Mouse (Mus musculus) MEL (cell line): ENCODE results near the gene Aff3. TPM values are rescaled to one million over a fixed set of nuclear protein-coding genes. Genes with fewer than 3 reads are reported as not detected.
A peak's percentile ranks its signal among the peaks of the same experiment; 100 is the strongest.

Experiments
- DNase-seq: peaks from one replicate; pipeline ENCODE4 v3.0.0; 2011; ENCODE audit warnings: low read depth, low spot score
- H3K27ac ChIP-seq: 2 replicates; pipeline ENCODE4 v1.5.1; 2012; ENCODE audit warnings: low read depth, mild to moderate bottlenecking, control low read depth, low read length, moderate library complexity; ENCODE audit not compliant: control insufficient read depth
- H3K27me3 ChIP-seq, 2 experiments: fragments of 150-350 bp in 1 of 2; sonication (generic) in 1 of 2; 2 replicates each; pipeline ENCODE4 v1.6.1; 2012; ENCODE audit warnings: low read length in 2 of 2, mild to moderate bottlenecking in 2 of 2, improper control_type of control experiment in 1 of 2, moderate library complexity in 1 of 2; ENCODE audit not compliant: insufficient read depth in 2 of 2, control insufficient read depth in 1 of 2
- H3K36me3 ChIP-seq, 2 experiments: 2 replicates each; pipeline ENCODE4 v1.6.1; 2012 to 2014; ENCODE audit warnings: low read length in 2 of 2, improper control_type of control experiment in 1 of 2, inconsistent platforms in 1 of 2, mild to moderate bottlenecking in 1 of 2; ENCODE audit not compliant: insufficient read depth in 2 of 2, control insufficient read depth in 1 of 2
- H3K4me1 ChIP-seq, 2 experiments: fragments of 150-350 bp in 1 of 2; sonication (generic) in 1 of 2; 2 replicates each; pipeline ENCODE4 v1.6.1; 2012; ENCODE audit warnings: low read length in 2 of 2, improper control_type of control experiment in 1 of 2, mild to moderate bottlenecking in 1 of 2; ENCODE audit not compliant: insufficient read depth in 2 of 2, control insufficient read depth in 1 of 2
- H3K4me3 ChIP-seq, 2 experiments: fragments of 150-350 bp in 1 of 2; sonication (generic) in 1 of 2; 2 replicates each; pipeline ENCODE4 v1.5.1; 2012; ENCODE audit warnings: low read depth in 2 of 2, low read length in 2 of 2, mild to moderate bottlenecking in 2 of 2, moderate library complexity in 2 of 2, control low read depth in 1 of 2, improper control_type of control experiment in 1 of 2; ENCODE audit not compliant: control insufficient read depth in 1 of 2, insufficient read depth in 1 of 2
- H3K79me2 ChIP-seq: 2 replicates; pipeline ENCODE4 v1.6.1; 2012; ENCODE audit warnings: mild to moderate bottlenecking, low read length, moderate library complexity; ENCODE audit not compliant: control insufficient read depth, poor library complexity, insufficient read depth
- H3K9ac ChIP-seq: 2 replicates; pipeline ENCODE4 v1.6.1; 2012; ENCODE audit warnings: low read depth, mild to moderate bottlenecking, control low read depth, low read length, moderate library complexity; ENCODE audit not compliant: control insufficient read depth, poor library complexity, severe bottlenecking
- H3K9me3 ChIP-seq: fragments of 150-350 bp; sonication (generic); replicated peaks from 2 replicates; pipeline ENCODE4 v1.6.1; 2012; ENCODE audit warnings: mild to moderate bottlenecking, low read length, improper control_type of control experiment, moderate library complexity; ENCODE audit not compliant: insufficient read depth
- CHD1 ChIP-seq: IDR thresholded peaks from 2 replicates; pipeline ENCODE4 v1.6.1; 2012; ENCODE audit warnings: low read depth, mild to moderate bottlenecking, inconsistent platforms, low read length, improper control_type of control experiment
- CTCF ChIP-seq, 3 experiments: IDR thresholded peaks in 2 of 3; conservative IDR thresholded peaks in 1 of 3; 2 replicates each; pipeline ENCODE4 v1.5.1; 2011 to 2012; ENCODE audit warnings: low read length in 3 of 3, low read depth in 2 of 3, mild to moderate bottlenecking in 2 of 3, improper control_type of control experiment in 1 of 3, inconsistent platforms in 1 of 3, mixed read lengths in 1 of 3, moderate library complexity in 1 of 3; ENCODE audit not compliant: control insufficient read depth in 1 of 3, insufficient read depth in 1 of 3, poor library complexity in 1 of 3, severe bottlenecking in 1 of 3
- E2F4 ChIP-seq: IDR thresholded peaks from 2 replicates; pipeline ENCODE4 v1.6.1; 2011; ENCODE audit warnings: low read depth, low read length, improper control_type of control experiment, borderline replicate concordance
- ELF1 ChIP-seq: IDR thresholded peaks from 2 replicates; pipeline ENCODE4 v1.6.1; 2014; ENCODE audit warnings: low read depth, mild to moderate bottlenecking, inconsistent platforms, low read length, improper control_type of control experiment, moderate library complexity
- GABPA ChIP-seq: IDR thresholded peaks from 2 replicates; pipeline ENCODE4 v1.6.1; 2012; ENCODE audit warnings: low read depth, mild to moderate bottlenecking, inconsistent platforms, low read length, improper control_type of control experiment, moderate library complexity
- HCFC1 ChIP-seq: IDR thresholded peaks from 2 replicates; pipeline ENCODE4 v1.6.1; 2012; ENCODE audit warnings: low read depth, mild to moderate bottlenecking, inconsistent platforms, low read length, improper control_type of control experiment, moderate library complexity
- KAT2A ChIP-seq: conservative IDR thresholded peaks from 2 replicates; pipeline ENCODE4 v1.6.1; 2012; ENCODE audit warnings: low read depth, low read length, improper control_type of control experiment, inconsistent platforms
- MAFK ChIP-seq: IDR thresholded peaks from 2 replicates; pipeline ENCODE4 v1.6.1; 2011; ENCODE audit warnings: low read depth, mild to moderate bottlenecking, low read length, improper control_type of control experiment, borderline replicate concordance
- MAX ChIP-seq: IDR thresholded peaks from 2 replicates; pipeline ENCODE4 v1.6.1; 2011; ENCODE audit warnings: low read length, improper control_type of control experiment
- MAZ ChIP-seq: IDR thresholded peaks from 2 replicates; pipeline ENCODE4 v1.6.1; 2012; ENCODE audit warnings: low read depth, mild to moderate bottlenecking, inconsistent platforms, low read length, improper control_type of control experiment
- MEF2A ChIP-seq: IDR thresholded peaks from 2 replicates; pipeline ENCODE4 v1.6.1; 2014; ENCODE audit warnings: low read depth, mild to moderate bottlenecking, inconsistent platforms, low read length, improper control_type of control experiment; ENCODE audit not compliant: poor library complexity, insufficient replicate concordance, severe bottlenecking; ENCODE audit errors: extremely low read depth
- MYB ChIP-seq: IDR thresholded peaks from 2 replicates; pipeline ENCODE4 v1.6.1; 2011; ENCODE audit warnings: mild to moderate bottlenecking, low read depth, low read length, improper control_type of control experiment
- MYC ChIP-seq: IDR thresholded peaks from 2 replicates; pipeline ENCODE4 v1.6.1; 2011; ENCODE audit warnings: low read depth, mild to moderate bottlenecking, low read length, improper control_type of control experiment, moderate library complexity
- NRF1 ChIP-seq: IDR thresholded peaks from 2 replicates; pipeline ENCODE4 v1.6.1; 2014; ENCODE audit warnings: low read depth, mild to moderate bottlenecking, inconsistent platforms, low read length, improper control_type of control experiment, moderate library complexity; ENCODE audit not compliant: poor library complexity, insufficient read depth, severe bottlenecking
- POLR2A ChIP-seq, 2 experiments: IDR thresholded peaks; 2 replicates each; pipeline ENCODE4 v1.6.1; 2011 to 2012; ENCODE audit warnings: low read length in 2 of 2, mild to moderate bottlenecking in 2 of 2, control low read depth in 1 of 2, improper control_type of control experiment in 1 of 2, low read depth in 1 of 2, moderate library complexity in 1 of 2; ENCODE audit not compliant: control insufficient read depth in 1 of 2, insufficient read depth in 1 of 2, poor library complexity in 1 of 2
- POLR2AphosphoS2 ChIP-seq: IDR thresholded peaks from 2 replicates; pipeline ENCODE4 v1.6.1; 2011; ENCODE audit warnings: low read length, improper control_type of control experiment
- RAD21 ChIP-seq: IDR thresholded peaks from 2 replicates; pipeline ENCODE4 v1.6.1; 2011; ENCODE audit warnings: mild to moderate bottlenecking, low read depth, low read length, improper control_type of control experiment
- SIN3A ChIP-seq: IDR thresholded peaks from 2 replicates; pipeline ENCODE4 v1.6.1; 2012; ENCODE audit warnings: low read length, improper control_type of control experiment, inconsistent platforms
- SMC3 ChIP-seq: IDR thresholded peaks from 2 replicates; pipeline ENCODE4 v1.6.1; 2011; ENCODE audit warnings: low read depth, low read length, improper control_type of control experiment
- TAL1 ChIP-seq: IDR thresholded peaks from 2 replicates; pipeline ENCODE4 v1.6.1; 2012; ENCODE audit warnings: mild to moderate bottlenecking, inconsistent platforms, low read length, moderate library complexity, mixed read lengths
- TBP ChIP-seq: IDR thresholded peaks from 2 replicates; pipeline ENCODE4 v1.8.0; 2011; ENCODE audit warnings: low read depth, low read length, improper control_type of control experiment
- TCF12 ChIP-seq: IDR thresholded peaks from 2 replicates; pipeline ENCODE4 v1.6.1; 2014; ENCODE audit warnings: low read depth, mild to moderate bottlenecking, inconsistent platforms, low read length, improper control_type of control experiment, moderate library complexity
- USF1 ChIP-seq: IDR thresholded peaks from 2 replicates; pipeline ENCODE4 v1.6.1; 2014; ENCODE audit warnings: low read depth, mild to moderate bottlenecking, inconsistent platforms, low read length, improper control_type of control experiment, moderate library complexity
- ZC3H11A ChIP-seq: IDR thresholded peaks from 2 replicates; pipeline ENCODE4 v1.6.1; 2012; ENCODE audit warnings: low read depth, mild to moderate bottlenecking, inconsistent platforms, low read length, improper control_type of control experiment
- ZNF384 ChIP-seq: IDR thresholded peaks from 2 replicates; pipeline ENCODE4 v1.6.1; 2012; ENCODE audit warnings: low read depth, mild to moderate bottlenecking, inconsistent platforms, low read length, improper control_type of control experiment
- polyA plus RNA-seq, 2 experiments: library from polyadenylated mRNA; stranded (reverse) in 1 of 2; unstranded in 1 of 2; fragments of >175 nt in 1 of 2; fragments of >200 nt in 1 of 2; gene quantifications; 2 replicates each; pipeline versions ENCODE4 v1.2.1 to v1.2.4; 2012; ENCODE audit warnings: low replicate concordance in 2 of 2, low read depth in 1 of 2; ENCODE audit not compliant: insufficient read length in 2 of 2, insufficient read depth in 1 of 2, missing spikeins in 1 of 2
- total RNA-seq: library from RNA; depleted of rRNA; stranded (reverse); fragments of 300-350 nt; gene quantifications from 2 replicates; pipeline ENCODE4 v1.2.3, GENCODE M21; 2012

Aff3 gene
- total and polyA plus RNA-seq, 3 experiments, result 18.5 to 41.1 (median 25.4) TPM

- Histone ChIP-seq H3K27ac (no peak overlapping the region), H3K9ac (no peak overlapping the region), H3K79me2 (no peaks in the 10 kb centered on the region), H3K4me1 (no peaks in the 10 kb centered on the region), H3K27me3 (no peaks in the 10 kb centered on the region), H3K36me3 (peaks cover 0 to 5% of the 10 kb centered on the region in 2 experiments; a peak in 2 of 4 replicates), H3K9me3 (no peaks in the 10 kb centered on the region), H3K4me3 (no peak overlapping the region)
- TF ChIP-seq CHD1 (no peak), ELF1 (no peak), ZC3H11A (peak; percentile 10; the same call in 1 of the 2 replicates), USF1 (no peak), SMC3 (peak; percentile 70), RAD21 (peak; percentile 35), POLR2A (IDR thresholded peaks at IDR 0.05; ENCODE audit: control insufficient read depth in 1 of 2, insufficient read depth in 1 of 2, low read depth in 1 of 2, low read length in 2 of 2, poor library complexity in 1 of 2) (no peak), MAX (no peak), MAZ (no peak), TBP (no peak), TAL1 (no peak), MEF2A (no peak), KAT2A (no peak), SIN3A (no peak), ZNF384 (no peak), CTCF (IDR thresholded peaks at IDR 0.05 in 2 of 3, conservative IDR thresholded peaks at IDR 0.05 in 1 of 3; ENCODE audit: control insufficient read depth in 1 of 3, insufficient read depth in 1 of 3, low read depth in 2 of 3, low read length in 3 of 3, poor library complexity in 1 of 3, severe bottlenecking in 1 of 3) (peak; percentile 75 to 93 (median 76)), MYB (no peak), NRF1 (no peak)
- DNase-seq, result peak; percentile 62
Measured at GRCm38 (mm10) chr1:38252766-38253079, 412.0 kb downstream of the Aff3 start.

- Histone ChIP-seq H3K4me1 (no peaks in the 10 kb centered on the region), H3K9ac (no peak overlapping the region), H3K27ac (no peak overlapping the region), H3K36me3 (peaks cover 0 to 5% of the 10 kb centered on the region in 2 experiments; a peak in 2 of 4 replicates), H3K27me3 (no peaks in the 10 kb centered on the region), H3K79me2 (no peaks in the 10 kb centered on the region), H3K9me3 (no peaks in the 10 kb centered on the region), H3K4me3 (no peak overlapping the region)
- no peak for DNase-seq
- TF ChIP-seq MAX, result no peak
- no peak for TF ChIP-seq MYC
- TF ChIP-seq E2F4, result no peak
- no peak for TF ChIP-seq POLR2AphosphoS2
- no peak for TF ChIP-seq MAFK
- TF ChIP-seq GABPA, result no peak
- TF ChIP-seq HCFC1, result no peak
- TF ChIP-seq TCF12, result no peak
Measured at GRCm38 (mm10) chr1:38252031-38252765, 412.6 kb downstream of the Aff3 start.
